Mouse (Mus musculus) activated CD4-positive, CD25-positive, alpha-beta regulatory T cell (primary cell): ENCODE results near the gene Nub1. TPM values are rescaled to one million over a fixed set of nuclear protein-coding genes. Genes with fewer than 3 reads are reported as not detected.

Experiments used
- polyA plus RNA-seq, 2 experiments: library from polyadenylated mRNA; unstranded; fragments of 100-300 nt; shearing (Covaris generic); gene quantifications; one replicate each; pipeline ENCODE4 v1.2.1; 2017

Nub1 gene
- 10 to 100 TPM; 73.9 to 80.8 TPM for polyA plus RNA-seq

DNA sequence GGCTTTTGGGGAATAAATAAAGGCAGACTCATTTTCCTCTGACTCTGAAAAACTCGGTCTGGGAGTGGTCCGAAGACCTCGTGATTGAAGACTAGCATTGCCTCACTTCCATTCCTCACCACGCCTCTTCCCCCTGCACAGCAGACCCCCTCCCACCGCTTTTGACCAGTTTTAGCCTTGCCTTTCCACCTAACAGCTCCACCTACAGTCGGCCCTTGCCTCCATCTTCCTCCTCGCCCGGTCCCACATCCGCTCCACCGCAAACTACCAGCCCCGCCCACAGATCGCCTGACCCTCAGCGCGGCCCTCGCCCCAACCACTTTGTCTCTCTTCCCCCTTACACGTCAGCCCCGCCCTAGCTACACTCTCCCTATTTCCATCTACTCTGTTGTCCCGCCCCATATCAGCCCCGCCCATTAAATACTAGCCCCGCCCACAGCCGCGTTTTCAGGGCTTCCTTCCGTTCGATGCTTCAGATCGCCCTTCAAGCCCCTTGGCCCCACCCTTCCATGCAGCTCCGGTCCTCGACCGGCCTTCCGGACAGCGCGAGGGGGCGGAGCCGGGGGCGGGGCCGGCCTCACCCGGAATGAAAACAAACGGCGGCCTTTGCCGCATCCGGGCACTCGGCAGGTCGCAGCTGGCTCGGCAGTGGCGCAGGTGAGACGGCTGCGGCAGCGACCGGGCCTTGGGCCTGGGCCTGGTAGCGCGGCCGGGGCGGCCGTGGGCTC is at the start of gene Nub1:
Gene Nub1, plus strand, starts transcription at position 167 of the 728 bp plus-strand sequence.

DNA sequence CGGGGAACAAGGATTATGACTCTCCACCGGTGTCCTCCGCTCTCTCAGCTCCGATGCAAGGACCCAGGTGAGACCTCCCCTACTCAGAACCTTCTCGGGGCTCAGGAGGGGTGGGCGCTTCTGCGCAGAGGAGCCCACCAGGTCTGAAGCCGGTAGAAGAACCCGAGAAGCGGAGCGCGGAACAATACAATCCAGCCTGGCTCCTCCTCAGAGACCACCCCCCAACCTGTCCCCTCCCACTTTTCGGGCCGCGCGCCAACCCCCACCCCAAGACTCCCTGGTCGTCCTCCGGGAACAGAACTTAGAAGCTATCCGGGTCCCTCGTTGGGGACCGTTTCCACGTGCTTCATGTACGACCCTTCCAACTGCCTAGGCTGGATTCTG is 45.1 kb downstream of the Nub1 start, which contains the start of gene Wdr86:
Gene Wdr86, minus strand, starts transcription at position 240 of the 384 bp plus-strand sequence.

DNA sequence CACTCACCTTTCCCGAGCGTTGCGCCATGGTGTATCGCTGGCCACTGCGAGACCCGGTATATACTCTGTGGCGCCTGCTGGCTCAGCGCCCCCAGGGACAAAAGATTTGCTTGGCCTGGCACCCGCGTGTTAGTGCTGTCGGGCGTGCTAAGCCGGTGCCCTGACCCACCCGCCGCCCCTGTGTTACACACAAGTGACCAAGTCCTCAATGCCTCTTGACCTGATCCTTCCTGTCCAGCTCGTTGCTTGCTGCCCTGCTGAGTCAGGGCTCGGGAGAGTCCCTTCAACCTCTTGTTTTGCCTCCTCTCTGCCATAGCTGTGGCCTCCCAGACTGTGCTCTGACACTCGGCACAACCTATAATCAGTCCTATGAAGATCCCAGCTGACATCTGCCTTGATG is 72.5 kb downstream of the Nub1 start, which contains the start of gene Crygn:
Gene Crygn, minus strand, starts transcription at position 193 of the 400 bp plus-strand sequence.

Other genes starting within 250 kb of the Nub1 start
- 100 to 1,000 TPM; 103 to 108 TPM for gene Fastk, start 240.2 kb upstream of the Nub1 start, polyA plus RNA-seq
- gene Tmub1, start 237.7 kb upstream of the Nub1 start, polyA plus RNA-seq = 10 to 100 TPM; 56.9 to 63.6 TPM
- 10 to 100 TPM; 39.7 to 47.0 TPM for gene Agap3, start 233.4 kb upstream of the Nub1 start, polyA plus RNA-seq
- gene Gbx1, start 158.3 kb upstream of the Nub1 start, polyA plus RNA-seq = under 1 TPM in 1 of 2 experiments, not detected in 1; 0.05 TPM
- under 1 TPM in 1 of 2 experiments, not detected in 1; 0.07 TPM for gene Asb10, start 144.6 kb upstream of the Nub1 start, polyA plus RNA-seq
- not detected for gene 4931409K22Rik, start 128.7 kb upstream of the Nub1 start, polyA plus RNA-seq
- 10 to 100 TPM; 62.4 to 65.3 TPM for gene Abcf2, start 108.1 kb upstream of the Nub1 start, polyA plus RNA-seq
- gene Chpf2, start 98.8 kb upstream of the Nub1 start, polyA plus RNA-seq = 10 to 100 TPM; 23.6 to 33.5 TPM
- gene Smarcd3, start 61.1 kb upstream of the Nub1 start, polyA plus RNA-seq = 1 to 10 TPM; 1.0 to 4.9 TPM
- under 1 TPM in 1 of 2 experiments, not detected in 1; 0.06 TPM for gene Wdr86, start 45.2 kb downstream of the Nub1 start, polyA plus RNA-seq
- gene Crygn, start 72.5 kb downstream of the Nub1 start, polyA plus RNA-seq = 1 to 10 TPM; 1.5 to 1.6 TPM
- 100 to 1,000 TPM; 138 to 144 TPM for gene Rheb, start 157.1 kb downstream of the Nub1 start, polyA plus RNA-seq